ENCODE assay signal across 27 mouse cellular contexts in the genomic region with DNA sequence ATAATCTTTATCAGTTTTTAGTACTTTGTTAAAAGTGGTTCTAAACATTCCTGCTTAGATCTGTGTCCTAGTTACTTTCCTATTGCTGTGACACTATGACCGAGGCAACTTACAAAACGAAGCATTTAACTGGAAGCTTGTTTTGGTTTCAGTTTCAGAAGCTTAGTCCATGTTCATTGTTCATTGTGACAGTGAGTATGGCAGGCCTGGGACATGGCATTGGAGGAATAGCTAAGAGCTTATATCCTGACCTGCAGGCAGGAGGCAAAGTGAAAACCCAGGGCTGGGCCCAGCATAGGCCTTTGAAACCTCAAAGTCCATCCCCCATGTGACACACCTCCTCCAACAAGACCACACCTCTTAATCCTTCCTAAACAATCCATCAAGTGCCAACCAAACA. TPM values are rescaled to one million over a fixed set of nuclear protein-coding genes. Genes with fewer than 3 reads are reported as not detected.
"Had no signal": no experiment of that assay in that cellular context is flagged by ENCODE, and none has a peak within 500 bp of the region (broad histone marks: within the 10 kb centered on the region; RNA-seq: fewer than 3 reads in every experiment).

No protein-coding gene starts in this region.

- DNase-seq: liver, postnatal 0 days; lung, adult 2 months; lung, postnatal 14 days; lung, postnatal 36 days; midbrain, embryonic 14.5 days; retina, postnatal 1 day; right cerebral cortex, adult 18-20 months; right cerebral cortex, postnatal 25 days; right cerebral cortex, postnatal 4 days; thymus, adult 2 months; thymus, postnatal 36 days had no signal

- H3K9ac ChIP-seq: liver, postnatal 0 days; lung, embryonic 15.5 days; midbrain, embryonic 12.5 days; neural tube, embryonic 13.5 days; neural tube, embryonic 15.5 days; stomach, embryonic 15.5 days had no signal

- H3K27me3 ChIP-seq: lung, embryonic 15.5 days; midbrain, embryonic 12.5 days; neural tube, embryonic 13.5 days; neural tube, embryonic 15.5 days; stomach, embryonic 15.5 days had no signal

- H3K9me3 ChIP-seq: lung, embryonic 15.5 days; midbrain, embryonic 10.5 days; midbrain, embryonic 12.5 days; neural tube, embryonic 13.5 days; neural tube, embryonic 15.5 days; stomach, embryonic 15.5 days had no signal

- H3K36me3 ChIP-seq: lung, embryonic 15.5 days; midbrain, embryonic 10.5 days; midbrain, embryonic 12.5 days; neural tube, embryonic 13.5 days; neural tube, embryonic 15.5 days; stomach, embryonic 15.5 days had no signal

- H3K4me2 ChIP-seq: lung, embryonic 15.5 days; midbrain, embryonic 12.5 days; neural tube, embryonic 13.5 days; neural tube, embryonic 15.5 days; stomach, embryonic 15.5 days had no signal

- H3K4me3 ChIP-seq: lung, embryonic 15.5 days; midbrain, embryonic 10.5 days; midbrain, embryonic 12.5 days; myocyte; neural tube, embryonic 13.5 days; neural tube, embryonic 15.5 days; stomach, embryonic 15.5 days had no signal

- H3K27ac ChIP-seq: lung, embryonic 15.5 days; macrophage; midbrain, embryonic 10.5 days; midbrain, embryonic 12.5 days; neural tube, embryonic 13.5 days; neural tube, embryonic 15.5 days; stomach, embryonic 15.5 days; stomach, postnatal 0 days had no signal

- ATAC-seq: liver, postnatal 0 days; lung, postnatal 0 days; midbrain, embryonic 16.5 days had no signal

- H3K4me1 ChIP-seq: midbrain, embryonic 10.5 days; midbrain, embryonic 12.5 days; neural tube, embryonic 15.5 days had no signal

RNA-seq across cellular contexts. Expression of a gene that starts 0.6 kb away (rescaled TPM):
- total RNA-seq: megakaryocyte progenitor cell, adult 5-6 weeks; megakaryocyte-erythroid progenitor cell, adult 5-6 weeks had no signal
- polyA plus RNA-seq: liver, postnatal 0 days; lung, adult 2 months; lung, postnatal 0 days; macrophage; midbrain, embryonic 10.5 days; midbrain, embryonic 12.5 days; midbrain, embryonic 14.5 days; midbrain, embryonic 16.5 days; myocyte; neural tube, embryonic 11.5 days; neural tube, embryonic 13.5 days; neural tube, embryonic 15.5 days; spleen, adult 2 months; testis, adult 2 months had no signal
